Mouse (Mus musculus) MEL-GATA-1-ER (cell line): Measurements from ENCODE around the gene Fbxl18.
A peak's percentile ranks its signal among the peaks of the same experiment; 100 is the strongest.
"Not testable (repeated sequence)": the region's sequence is repeated elsewhere in the genome, so short reads cannot be mapped to it uniquely, and the experiment has no call there.

Source experiments
- DNase-seq: peaks from one replicate; pipeline ENCODE4 v3.0.0-alpha.2; 2012; ENCODE audit warnings: low read depth; ENCODE audit errors: extremely low read depth

Gene Fbxl18

DNA sequence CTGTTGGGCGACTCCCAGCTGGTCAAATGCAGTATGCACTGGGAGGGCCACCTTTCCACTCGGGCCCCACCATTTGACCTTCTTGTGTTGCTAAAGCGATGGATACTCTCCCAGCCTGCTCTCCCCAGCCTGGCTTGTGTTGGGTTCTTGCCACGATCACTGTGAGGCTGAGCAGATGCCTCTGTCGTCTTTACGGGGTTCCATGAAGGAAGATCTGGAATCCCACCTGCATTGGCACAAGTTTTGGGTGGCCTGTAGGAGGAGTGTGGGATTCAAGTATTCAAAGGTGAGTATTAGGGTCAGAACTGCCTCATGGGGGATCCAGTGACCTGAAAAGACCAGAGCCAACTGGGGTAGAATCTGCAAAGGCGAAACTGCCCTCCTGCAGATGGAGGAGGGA lies 5.4 kb upstream of the Fbxl18 start:
- no peak for DNase-seq

DNA sequence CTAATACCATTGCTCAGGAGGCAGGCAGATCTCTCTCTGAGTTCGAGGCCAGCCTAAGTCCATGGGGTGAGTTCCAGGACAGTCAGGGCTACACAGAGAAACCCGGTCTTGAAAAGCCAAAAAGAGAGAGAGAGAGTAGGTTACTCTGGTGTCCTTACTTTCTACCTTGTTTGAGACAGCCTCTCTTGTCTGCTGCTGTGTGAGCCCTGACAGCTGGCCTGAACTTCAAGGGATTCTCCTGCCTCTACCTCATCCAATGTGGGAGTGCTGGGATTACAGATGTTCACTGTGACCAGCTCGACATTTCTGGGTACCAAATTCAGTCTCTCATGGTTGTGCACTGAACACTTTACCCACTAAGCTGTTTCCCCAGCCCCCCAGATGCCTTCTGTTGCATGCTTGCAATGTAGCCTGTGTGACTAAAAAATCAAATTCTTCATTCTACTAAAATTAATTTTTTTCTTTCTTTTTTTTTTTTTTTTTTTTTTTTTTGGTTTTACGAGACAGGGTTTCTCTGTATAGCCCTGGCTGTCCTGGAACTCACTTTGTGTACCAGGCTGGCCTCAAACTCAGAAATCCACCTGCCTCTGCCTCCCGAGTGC lies 4.8 kb upstream of the Fbxl18 start:
- no peak for DNase-seq

DNA sequence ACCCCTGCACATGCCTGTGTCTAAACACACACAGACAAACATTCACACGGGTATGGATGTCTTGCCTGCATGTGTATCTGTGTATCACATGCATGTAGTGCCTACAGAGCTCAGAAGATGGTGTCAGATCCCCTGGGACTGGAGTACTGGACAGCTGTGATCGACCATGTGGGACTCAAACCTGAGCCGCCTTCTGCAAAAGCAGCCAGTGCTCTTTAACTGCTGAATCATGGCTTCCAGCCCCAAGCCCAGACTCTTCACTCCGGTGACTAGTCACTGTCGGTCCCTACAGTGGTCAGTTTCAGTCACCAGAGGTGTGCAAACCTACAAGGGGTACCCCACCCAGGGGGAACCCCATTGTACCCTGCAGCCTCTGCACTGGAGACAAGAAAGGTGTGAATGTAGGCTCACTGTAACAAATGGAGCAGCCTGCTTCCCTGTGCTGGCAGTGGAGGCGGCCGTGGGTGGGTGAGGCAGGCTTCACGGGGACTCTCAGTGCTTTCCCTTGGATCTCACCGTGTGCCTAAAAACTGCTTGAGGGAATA lies 3.9 kb upstream of the Fbxl18 start:
- no peak for DNase-seq

DNA sequence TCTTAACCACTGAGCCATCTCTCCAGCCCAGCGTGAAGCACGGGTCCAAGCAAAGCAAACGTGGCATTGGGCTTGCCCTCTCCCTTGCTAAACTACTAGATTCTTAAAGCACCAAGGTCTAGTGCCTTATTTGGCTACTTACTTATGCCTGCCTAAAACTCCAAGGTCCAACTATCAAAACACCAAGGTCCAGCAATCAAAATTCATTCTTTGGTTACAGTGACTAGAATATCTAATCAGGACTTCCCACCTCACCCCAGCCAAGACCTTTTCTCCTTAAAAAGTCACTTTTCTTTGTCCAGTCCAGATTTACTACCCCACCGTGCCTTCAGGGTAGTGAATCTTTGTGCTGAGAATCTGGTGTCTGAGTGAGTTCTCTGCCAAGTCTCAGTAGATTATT lies 3.1 kb upstream of the Fbxl18 start:
- no peak for DNase-seq

DNA sequence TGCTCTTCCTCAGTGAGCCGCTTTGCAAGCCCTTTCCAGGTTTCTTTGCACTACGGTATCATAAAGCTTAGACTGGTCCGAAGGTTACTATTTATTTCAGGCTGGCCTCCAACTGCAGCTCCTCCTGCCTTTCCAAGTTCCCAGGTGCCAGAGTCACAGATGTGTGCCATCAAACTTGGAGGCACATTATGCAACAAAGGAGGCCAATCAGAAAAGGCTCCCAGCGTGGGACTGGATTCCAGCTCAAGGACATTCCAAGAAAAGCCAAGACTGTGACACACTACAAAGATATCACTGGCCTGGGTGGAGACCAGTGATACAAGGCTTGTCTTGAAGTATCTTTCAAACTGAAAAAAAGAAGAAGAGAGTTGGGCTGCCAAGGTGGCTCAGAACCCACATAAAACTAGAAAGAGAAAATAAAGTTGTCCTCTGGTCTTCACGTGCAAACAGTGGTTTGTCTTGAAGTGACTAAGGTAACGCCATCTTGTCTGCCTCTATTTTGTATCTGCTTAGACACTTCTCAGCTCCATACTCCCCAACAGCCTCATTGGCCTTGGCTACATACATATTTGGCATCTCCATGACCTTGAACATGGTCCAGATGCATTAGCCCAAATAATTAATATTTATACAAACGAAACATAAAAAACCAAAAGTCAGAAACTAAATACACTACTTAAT lies 2.5 kb upstream of the Fbxl18 start:
- DNase-seq, result no peak

DNA sequence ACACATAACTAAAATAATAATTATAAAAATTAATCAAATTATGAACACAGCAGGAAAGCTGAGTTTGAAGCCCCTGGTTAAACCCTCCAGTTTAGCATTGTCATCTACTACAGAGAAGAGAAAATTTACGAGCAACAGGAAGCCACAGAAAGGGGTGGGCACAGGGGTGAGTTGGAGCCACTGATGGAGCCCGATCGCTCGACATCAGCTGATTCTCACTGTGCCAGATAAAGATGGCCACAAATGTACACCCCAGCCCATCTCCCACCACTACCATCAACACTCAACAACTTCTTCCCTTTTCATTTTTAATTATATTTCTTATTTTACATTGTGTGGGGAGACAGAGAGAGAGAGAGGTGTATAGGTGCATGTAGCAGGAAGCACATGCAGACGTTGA lies 1.5 kb upstream of the Fbxl18 start:
- DNase-seq, result no peak

DNA sequence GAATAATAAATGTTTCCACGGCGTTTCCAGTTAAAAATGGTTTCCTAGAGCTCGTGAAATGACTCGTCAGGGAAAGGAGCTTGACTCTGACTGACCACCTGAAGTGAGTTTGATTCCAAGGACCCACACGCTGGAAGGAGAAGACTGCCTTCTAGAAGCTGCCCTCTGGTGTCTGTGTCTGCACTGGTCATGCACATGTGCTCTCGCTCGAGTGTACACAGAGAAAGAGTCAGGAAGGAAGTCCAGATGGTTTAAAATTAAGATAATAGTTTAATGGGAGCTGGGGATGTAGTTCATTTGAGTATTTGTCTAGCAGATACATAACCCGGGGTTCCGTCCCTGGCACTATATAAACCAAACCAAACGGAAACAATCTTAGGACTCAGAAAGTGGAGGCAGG lies 971 bp upstream of the Fbxl18 start:
- no peak for DNase-seq

DNA sequence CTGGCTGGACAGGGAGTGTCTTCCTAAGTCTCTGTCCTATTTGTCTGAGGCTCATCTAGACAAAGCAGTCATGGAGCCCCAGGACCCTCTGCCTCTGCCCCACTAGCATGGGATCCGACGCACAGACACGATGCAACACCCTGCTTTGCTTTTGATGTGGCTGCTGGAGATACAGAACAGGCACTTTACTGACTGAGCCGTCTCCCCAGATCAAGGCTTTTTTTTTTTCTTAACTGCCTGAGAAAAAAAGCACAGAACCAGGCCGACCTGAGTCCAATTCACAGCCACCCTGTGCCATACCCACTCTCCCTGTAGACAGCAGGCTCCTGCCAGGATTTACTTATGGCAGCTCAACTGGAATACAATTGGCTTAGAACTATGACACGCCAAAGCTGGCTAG lies 3.8 kb downstream of the Fbxl18 start:
- no peak for DNase-seq

DNA sequence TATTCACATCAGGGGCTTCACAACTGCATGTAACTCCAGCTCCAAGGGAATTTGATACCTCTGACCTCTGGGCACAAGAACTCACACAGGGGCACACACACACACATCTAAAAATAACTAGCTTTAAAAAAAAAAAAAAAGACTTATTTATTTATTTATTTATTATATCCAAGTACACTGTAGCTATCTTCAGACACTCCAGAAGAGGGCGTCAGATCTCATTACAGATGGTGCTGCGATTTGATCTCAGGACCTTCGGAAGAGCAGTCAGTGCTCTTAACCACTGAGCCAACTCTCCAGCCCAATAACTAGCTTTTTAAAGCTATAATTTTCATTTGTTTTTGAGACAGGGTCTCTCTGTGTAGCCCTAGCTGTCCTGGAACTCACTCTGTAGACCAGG lies 7.7 kb downstream of the Fbxl18 start:
- not testable (repeated sequence) for DNase-seq

DNA sequence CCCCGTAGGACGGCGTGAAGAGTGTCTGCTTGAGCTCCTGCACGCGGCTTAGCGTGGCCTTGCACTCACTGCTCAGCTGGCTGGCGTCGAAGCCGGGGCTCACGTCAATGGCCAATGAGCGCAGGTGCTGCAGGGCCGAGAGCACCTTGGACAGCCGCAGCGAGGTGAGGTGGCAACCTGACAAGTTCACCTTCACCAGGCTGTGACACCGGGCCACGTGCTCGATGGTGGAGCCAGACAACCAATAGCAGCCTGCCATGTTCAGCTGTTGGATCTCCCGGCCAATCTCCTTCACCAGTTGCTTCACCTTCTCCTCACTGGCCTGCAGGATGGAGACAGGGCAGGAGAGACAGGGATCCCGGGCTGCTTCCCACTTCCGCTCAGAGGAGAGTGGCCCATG lies 8.5 kb downstream of the Fbxl18 start:
- DNase-seq, result no peak

DNA sequence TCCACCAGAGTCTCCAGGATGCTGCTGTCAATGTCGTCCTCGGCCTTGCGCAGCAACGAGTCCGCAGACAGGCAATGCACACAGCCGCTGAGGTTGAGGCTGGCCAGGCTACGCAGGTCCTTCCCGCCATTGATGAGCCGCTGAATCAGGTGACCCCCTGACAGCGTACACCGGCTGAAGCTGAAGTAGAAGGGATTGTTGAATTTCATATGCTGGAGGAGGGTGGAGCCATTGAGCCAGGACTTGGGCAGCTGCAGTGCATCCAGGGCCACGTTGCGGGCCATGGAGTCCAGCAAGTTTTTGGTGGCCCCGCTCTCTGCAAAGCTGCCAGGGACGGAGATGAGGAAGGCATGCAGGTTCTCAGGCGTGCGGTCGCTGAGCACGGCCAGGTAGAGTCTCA lies 9.0 kb downstream of the Fbxl18 start:
- DNase-seq, result no peak

DNA sequence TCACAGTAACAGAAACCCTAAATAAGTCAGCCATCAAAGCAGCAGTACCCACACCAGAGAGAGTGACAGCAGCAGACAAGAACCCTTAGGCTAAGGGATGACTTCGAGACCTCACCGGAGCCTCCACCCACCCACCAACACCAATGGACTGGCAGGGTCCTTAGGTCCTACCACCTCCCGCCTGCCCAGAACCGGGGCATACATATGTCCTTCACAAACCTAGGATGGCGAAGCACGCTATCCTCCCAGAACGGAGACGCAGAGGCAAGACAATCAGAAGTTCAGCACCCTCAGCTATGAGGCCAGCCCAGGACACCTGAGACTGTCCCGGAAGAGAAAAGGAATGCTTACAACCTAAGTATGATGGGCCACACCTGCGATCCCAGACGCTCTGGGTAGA lies 12.8 kb downstream of the Fbxl18 start:
- DNase-seq, result no peak

DNA sequence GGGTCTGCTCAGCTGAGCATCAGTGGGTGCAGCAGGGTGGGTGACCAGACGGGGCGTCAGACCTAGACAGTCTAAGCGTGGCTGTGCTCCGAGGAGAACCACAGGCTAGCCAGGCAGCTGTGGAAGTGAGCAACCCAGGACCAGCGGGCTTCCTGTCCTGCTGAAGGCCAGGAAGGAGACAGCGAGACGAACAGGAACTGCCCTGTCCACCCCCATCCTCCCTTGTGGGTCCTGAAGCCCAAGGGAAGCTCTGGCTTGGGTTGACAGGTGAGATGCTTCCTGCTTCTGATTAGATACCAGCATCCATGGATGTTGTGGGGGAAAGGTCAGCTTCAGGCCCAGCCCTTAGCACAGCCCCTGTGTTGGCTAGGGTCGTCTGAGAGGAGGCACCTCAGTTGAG lies 13.3 kb downstream of the Fbxl18 start:
- no peak for DNase-seq

DNA sequence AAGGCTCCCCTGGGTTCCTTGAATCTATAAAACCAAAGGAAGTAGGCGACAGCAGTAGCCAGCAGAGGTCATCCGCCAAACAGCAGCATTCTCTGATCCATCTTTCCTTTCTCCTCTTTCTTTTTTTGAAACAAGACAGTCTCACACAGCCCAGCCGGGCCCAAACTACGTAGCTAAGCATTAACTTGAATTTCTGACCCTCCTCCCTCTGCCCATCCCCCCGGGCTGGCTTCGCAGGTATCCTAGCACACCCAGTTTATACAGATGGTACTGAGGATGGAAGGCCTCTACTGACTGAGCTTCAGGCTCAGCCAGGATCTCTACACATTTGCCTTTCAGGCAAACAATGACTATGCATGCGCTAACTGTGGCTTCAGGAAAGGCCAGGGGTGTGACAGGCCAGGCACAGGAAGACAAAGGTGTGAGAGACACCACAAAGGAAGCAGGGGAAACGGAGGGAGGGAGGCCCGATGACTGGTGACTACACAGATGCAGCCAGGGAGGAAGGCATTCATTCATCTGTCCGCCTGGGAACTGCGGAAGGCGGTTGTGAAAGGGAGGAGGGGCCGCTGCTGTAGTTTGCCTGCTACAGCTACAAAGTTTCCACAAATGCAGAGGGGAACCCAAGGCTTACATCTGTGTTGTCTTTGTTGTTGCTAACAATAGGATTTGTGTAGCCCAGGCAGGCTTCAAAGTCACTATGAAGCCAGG lies 14.3 kb downstream of the Fbxl18 start:
- DNase-seq, result no peak

DNA sequence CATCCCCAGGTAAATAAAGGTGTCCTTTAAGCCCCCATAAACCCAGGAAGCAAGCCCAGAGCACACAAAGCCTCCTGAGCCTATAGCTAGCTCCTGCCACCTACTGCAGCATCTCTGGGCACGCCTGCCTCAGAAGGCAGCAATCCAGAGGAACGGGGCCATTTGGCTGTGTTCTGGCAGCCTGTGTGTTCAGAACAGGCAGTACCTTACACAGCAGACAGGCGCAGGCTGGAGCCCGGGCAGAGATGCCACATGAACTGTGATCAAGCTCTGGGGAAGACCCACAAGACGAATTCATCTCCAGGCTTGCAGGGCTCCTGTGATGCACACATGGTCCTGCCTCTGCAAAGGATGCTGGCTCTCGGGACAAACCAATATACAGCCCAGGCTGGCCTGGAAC lies 15.0 kb downstream of the Fbxl18 start:
- no peak for DNase-seq

DNA sequence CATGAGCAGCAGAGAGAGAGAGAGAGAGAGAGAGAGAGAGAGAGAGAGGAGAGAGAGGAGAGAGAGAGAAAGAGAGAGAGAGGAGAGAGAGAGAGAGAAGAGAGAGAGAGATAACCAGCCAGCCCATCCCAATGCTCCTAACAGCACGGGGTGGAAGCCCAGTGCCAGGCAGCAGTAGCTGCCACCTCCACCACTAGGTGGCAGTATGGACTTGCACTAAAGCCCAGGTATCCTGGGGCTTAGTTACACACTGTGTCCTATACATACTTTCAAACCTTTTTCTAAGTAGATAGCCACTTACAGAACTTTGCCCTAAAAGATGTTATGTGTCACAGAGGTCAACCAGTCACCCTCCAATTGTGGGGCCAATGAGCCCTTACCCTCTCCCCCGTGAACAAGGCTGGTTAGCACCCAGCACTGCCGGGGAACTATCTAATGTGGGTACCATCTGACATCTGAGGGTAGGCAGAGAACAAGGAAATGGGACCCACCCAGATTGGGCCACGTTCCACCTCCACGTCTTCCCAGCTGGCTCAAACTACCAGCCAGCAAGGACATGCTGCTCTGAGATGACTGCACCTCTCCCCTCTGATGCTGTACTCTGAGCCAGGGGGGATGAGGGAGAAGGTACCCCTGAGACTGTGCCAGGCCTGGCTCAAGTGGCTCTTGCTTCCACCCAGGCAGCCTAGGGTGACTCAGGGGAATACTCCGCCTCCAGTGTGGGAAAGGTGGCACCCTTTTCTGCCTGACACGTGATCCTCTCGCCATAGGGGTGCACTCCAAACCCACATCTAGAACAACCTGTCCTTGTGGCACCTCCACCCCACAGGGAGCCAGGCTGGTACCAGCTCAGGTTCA lies 15.7 kb downstream of the Fbxl18 start:
- DNase-seq, result peak; percentile 78

DNA sequence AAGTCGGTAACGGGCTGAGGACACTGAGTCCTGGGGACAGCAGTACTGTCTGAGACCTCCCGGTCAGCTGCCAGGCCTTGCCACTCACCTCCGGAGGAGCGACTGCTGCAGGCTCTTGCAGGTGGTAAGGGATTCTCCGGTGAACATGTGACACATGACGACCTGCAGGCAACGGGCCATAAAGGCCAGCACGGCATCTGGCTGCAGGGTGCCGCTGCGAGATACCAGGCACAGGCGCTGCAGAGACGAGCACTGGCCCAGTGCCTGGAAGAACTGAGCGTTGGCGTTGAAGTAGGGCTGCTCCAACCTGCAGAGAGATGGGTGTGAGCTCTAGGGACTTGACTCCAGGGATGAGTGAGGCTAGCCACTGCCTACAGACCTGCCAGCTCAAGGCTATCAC lies 16.7 kb downstream of the Fbxl18 start:
- DNase-seq, result no peak

DNA sequence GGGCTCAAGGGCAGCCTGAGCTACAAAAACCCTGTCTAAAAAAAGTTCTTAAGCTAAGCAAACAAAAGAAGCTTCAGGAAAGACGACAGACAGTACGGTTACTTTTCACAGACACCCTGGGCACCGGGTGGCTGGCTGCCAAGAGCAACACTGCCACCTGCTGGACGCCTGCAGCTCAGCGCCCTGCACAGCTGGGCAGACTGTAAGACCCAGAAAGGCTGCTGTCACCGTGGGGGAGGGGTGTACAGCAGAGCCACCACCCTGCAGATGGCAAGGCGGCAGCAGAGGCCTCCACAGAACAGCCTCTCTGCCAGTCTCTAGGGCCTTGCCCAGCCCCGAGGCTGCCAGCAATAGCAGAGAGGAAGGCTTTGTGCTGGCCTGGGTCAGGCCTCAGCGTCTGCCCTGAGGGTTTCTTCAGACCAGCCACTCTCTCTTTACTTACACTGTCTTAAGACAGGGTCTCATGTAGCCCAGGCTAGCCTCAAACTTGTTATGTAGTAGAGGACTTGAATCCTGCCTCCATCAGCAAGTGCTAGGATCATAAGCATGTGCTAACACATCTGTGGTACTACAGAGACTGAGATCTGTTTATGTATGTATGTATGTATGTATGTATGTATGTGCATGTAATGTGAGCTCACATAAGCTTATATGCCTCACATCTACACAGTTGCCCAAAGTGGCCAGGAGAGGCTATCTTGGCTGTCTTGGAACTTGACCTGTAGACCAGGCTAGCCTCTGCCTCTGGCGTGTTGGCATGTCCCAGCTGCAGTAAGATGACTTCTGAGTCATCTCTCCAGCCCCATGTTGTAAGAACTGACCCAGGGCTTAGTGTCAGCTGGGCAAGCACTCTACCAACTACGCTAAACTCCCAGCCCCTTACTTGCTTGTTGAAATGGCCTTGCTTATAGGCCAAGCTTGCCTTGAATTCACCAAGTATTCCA lies 17.6 kb downstream of the Fbxl18 start:
- DNase-seq, result peak; percentile 44

DNA sequence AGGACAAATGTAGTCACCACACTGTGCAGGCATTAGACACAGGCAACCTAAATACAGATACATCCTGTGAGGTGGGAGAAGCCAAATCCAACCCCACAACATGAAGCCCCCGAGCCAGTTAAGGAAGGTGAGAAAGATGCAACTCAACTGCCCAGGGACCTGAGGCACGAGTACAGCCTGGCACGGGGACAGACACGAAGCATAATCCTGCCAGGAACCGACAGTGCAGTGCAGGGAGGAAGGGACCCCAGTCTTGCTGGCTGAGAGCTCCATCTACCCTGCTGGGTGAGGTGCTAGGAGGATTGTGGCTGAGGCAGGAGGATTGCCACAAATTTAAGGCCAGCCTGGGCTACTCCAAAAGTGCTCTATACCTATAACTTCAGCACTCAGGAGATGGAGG lies 18.3 kb downstream of the Fbxl18 start:
- DNase-seq, result no peak

DNA sequence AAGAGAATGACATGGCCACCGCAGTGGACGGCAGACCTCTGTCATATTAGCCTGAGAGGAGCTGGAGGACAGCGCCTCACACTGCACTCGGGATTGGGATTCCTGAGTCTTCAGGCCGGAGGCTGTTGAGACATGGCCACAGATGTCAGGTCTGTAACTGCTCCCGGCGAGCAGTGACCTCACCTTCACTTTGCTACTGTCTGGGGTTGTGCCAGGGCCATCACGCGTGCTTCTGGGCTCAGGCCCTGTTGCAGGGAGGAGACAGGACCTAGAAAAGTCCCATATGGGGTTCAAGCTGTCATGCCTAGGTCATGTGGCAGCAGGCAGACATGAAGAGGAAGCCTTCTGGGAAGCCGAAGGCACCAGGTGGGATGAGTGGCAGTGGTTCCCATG lies 19.7 kb downstream of the Fbxl18 start:
- no peak for DNase-seq
